Mouse (Mus musculus) R1 (cell line): ENCODE measurements around the gene Agxt2.

Source experiments
- DNase-seq: peaks from one replicate; pipeline ENCODE4 v3.0.0-alpha.2; 2018; ENCODE audit warnings: low read depth, low spot score

The Agxt2 gene

DNA sequence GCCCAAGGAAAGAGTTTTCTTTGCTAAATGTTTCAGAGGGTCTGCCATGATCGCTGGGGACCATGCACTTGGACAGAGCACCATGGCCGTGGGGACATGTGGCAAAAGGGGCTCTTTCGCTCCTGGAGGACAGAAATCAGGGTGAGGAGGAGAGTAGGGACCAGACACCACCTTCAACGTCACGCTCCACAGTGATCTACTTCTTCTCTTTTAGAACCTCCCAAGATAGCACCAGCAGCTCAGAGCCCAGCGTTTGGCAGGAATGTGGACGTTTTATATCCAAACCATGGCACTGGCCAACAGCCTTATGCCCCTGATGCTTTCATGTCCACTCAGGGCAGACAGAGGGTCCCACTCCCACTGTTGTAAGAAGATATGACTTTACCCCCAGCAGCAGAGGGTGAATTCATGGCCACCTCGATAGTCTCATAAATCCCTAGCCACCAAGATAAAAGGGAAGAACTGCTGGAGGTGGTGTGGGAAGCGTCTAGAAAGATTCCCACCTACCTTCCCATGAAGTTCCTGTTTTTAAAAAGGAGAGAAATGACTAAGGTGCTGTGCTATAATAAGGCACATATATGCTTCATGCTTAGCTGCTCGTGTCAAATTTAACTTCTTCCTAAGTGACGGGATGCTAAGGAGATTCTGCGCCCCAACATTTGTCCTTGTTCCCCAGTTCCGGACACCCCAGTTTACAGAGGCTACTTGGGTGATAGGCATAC, 68.4 kb downstream of the Agxt2 start:
- DNase-seq, result no peak

GRCm38 (mm10) chr15:10436893-10437292, 78.6 kb downstream of the Agxt2 start:
- no peak for DNase-seq

DNA sequence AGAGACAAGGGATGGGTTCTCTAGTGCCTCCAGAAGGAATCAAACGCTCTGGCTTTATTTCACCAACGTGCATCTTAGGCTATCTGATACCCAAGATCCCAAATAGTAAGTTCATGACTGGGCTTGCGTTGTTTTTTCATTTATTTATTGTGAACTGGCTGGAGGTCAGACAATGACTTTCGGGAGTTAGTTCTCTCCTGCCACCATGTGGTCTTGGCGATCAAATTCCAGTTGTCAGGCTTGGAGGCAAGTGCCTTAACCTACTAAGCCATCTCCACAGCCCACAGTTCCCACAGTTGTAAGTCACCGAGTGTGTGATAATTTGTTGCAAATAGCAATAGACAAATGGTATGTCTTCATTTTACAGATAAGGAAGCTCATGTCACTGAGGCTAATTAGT, 81.6 kb downstream of the Agxt2 start:
- DNase-seq, result no peak

GRCm38 (mm10) chr15:10441493-10441892, 83.2 kb downstream of the Agxt2 start:
- DNase-seq, result no peak

GRCm38 (mm10) chr15:10442275-10442674, 83.9 kb downstream of the Agxt2 start:
- no peak for DNase-seq

DNA sequence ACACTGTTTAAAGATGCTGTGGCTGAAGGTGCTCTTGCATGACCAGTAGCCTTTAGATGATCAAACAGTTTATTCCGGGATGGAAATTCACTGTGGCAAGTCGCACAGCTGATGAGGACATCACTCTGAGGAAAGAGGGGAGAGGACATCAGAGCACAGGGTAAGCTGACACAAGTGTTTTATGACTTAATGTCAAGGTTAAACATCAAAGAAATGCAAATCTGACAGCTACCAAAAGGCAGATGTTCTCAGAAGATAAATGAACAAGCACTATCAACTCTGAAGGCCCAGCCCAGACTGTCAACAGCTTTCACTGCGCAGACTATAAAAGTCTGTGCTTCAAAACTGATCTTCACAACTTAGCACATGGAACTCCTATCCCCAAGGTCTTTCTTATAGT, 88.8 kb downstream of the Agxt2 start:
- no peak for DNase-seq
